Mouse (Mus musculus): ENCODE measurements around the gene Clk2.

Clk2 gene

DNA sequence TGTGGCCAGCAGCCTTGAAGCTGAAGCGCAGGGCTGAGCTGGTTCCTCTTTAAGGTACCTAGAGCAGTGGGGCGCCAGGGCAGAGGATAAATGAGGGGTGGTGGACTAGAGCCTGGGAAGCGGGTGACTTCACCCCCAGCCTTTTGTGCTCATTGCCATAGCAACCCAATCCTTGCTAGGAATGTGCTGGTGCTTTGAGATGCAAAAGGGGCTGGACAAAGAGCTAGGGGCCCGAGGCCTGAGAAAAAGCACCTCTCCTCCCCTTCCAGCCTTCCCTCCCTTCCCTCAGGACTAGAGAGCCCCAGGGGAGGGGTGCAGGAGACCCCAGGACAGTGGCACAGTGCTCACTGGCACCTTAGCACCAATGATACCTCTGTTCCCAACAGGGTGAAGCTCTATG, 61.3 kb downstream of the Clk2 start:
- peak in 1 of 2 experiments; percentile 24 for DNase-seq

DNA sequence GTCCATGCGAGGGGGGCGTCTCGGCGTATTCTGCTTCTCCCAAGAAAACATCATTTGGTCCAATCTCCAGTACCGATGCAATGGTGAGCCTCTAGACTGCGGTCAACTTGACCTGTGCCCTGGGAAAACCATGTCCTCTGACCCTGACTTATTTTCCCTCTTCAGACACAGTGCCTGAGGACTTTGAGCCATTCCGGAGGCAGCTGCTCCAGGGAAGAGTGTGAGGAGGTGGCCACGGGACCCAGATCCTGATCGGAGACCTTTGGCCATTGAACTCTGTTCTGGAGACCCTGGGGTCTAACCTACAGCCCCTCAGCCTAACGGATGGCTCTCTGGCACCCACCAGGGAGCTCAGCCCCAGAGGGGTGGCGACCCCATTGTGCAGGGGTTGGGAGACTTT, 61.8 kb downstream of the Clk2 start:
- DNase-seq = peak in 1 of 2 experiments; percentile 46

All from kidney, postnatal 25 days (tissue).